Mouse (Mus musculus): ENCODE measurements around the gene Spint3.
"Not testable (repeated sequence)": the region's sequence is repeated elsewhere in the genome, so short reads cannot be mapped to it uniquely, and the experiment has no call there.

The Spint3 gene

DNA sequence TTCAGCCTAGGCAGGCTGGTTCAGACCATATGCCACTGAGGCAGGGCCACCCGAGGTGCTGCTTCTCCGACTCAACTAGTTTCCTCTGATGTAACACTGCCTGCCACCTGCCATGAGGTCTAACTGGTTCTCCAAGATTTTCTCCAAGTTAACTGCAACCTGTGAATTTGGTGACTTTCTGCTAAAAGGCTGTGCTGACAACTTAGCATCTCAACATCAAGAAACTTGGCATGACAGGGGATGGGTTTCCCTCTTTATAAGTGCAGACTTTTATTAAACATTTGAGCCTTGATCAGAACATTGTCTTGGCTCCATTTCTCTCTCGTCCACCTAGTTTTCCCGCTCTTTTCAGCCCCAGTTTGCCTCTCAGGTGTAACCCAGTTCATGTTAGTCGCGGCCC is at the start of gene Spint3:
Spint3 (minus strand) TSS at position 101 of the 400 bp plus-strand sequence.
- ATAC-seq (ENCODE audit: insufficient number of reproducible peaks, low FRiP score, low TSS enrichment): not testable (repeated sequence)

DNA sequence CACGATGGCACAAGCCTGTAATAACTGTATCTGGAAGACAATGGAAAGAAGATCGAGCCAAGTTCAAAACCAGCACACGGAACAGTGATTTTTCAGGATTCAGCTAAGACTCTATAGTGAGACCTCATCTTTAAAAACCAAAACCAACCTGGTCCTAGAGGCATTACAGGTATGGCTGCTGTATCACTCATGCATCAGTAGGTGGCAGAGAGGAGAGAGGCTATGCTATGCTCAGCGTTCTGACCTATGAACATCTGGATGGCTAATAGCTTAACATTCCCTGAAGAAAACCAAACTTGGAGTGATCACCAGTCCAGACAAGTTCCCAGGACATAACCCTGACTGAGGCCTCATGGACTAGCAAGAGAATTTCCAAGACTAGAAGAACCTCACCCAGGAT is 48.5 kb upstream of the Spint3 start:
- ATAC-seq (ENCODE audit: insufficient number of reproducible peaks, low FRiP score, low TSS enrichment): no peak

DNA sequence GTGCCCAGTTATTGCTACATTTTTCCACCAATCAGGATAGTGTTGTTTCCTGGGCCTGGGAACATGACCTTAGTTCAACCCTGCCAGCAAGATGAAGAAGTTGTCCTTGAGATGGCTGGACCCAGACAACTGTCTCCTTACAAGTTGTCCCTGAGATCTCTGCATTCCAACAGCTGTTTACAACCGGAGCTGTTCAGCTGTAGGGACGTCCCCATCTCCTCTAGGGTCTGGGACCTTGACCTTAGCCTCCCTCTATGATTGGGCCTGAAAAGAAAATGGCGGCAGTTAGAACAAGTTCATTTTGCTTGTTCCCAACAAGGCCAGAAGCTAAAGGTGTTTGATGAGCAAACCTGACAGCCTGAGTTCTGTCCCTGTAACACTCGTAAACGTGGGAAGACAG is 45.8 kb upstream of the Spint3 start:
- no peak for ATAC-seq (ENCODE audit: insufficient number of reproducible peaks, low FRiP score, low TSS enrichment)

DNA sequence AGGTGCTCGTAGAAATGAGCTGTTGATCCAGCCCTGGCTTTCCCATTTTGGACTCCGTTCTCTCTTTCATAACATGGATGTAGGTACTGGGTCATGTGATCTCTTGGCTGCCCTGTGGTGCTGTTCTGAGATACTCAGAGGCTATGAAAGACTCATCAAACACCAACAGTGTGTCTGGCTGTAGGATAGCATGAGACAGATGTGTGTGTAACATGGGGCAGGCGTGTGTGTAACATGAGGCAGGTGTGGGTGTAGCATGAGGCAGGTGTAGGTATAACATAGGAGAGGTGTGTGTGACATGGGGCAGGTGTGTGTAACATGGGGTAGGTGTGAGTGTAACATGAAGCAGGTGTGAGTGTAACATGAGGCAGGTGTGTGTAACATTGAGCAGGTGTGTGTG is 42.1 kb upstream of the Spint3 start:
- no peak for ATAC-seq (ENCODE audit: insufficient number of reproducible peaks, low FRiP score, low TSS enrichment)

DNA sequence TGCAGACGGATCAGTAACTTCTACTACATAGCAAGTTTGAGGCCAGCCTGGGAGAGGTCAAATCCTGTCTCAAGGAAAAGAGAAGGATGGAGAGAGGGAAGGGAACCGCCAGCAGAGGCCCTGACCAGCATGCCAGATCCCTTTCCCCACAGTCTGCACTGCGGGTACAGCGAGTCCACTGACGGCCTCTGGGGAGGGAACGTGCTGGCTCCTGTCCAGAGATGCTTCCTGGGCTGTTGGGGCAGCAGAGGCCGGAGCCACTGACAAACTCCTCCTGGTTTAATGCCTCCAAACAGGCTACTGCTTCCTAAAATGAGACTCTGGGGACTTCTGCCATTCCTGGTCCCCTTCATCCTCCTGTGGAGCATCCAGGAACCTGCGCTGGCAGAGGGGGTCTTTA is 40.2 kb upstream of the Spint3 start, which contains the start of the genes Wfdc6b and Wfdc8:
Wfdc6b (plus strand) TSS at position 52 of the 400 bp plus-strand sequence.
Wfdc8 (minus strand) TSS at position 156 of the 400 bp plus-strand sequence.
- not testable (repeated sequence) for ATAC-seq (ENCODE audit: insufficient number of reproducible peaks, low FRiP score, low TSS enrichment)

DNA sequence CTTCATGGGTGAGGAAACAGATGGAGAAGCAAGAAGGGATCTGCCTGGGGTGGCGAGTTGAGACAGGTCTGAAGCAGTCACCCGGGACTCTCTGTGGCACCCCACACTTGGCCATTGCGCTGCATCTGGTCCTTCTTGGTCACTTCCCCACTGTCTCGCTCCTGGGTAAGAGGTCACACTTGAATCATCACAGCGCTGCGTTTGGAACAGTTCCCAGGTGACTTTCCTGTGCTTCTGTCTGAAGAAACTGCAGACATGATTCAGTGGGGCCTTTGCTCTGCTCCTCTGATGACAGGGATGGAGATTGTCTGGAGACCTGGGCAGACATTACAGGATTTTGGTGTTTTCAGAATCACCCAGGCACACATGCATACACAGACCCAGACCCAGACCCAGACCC is 35.5 kb upstream of the Spint3 start:
- no peak for ATAC-seq (ENCODE audit: insufficient number of reproducible peaks, low FRiP score, low TSS enrichment)

DNA sequence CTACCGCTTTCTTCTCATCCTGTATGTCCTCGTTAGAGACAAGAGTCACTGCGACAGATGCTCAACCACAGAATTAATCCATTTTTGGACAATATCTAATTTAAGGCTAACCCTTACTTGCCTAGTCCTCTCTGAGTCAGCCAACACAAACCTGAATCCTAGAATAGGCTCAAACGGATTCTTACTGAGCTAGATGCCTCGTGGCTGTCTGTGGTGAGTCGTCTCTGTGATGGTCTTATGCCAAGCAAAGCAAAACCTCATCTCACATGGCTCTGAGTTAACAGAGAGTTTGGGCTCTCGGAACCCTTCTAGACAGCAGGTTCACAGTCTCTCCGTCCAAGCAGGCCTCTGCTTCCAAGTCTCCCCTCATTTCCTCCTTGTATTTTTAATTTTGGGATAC is 31.2 kb upstream of the Spint3 start:
- ATAC-seq (ENCODE audit: insufficient number of reproducible peaks, low FRiP score, low TSS enrichment): no peak

DNA sequence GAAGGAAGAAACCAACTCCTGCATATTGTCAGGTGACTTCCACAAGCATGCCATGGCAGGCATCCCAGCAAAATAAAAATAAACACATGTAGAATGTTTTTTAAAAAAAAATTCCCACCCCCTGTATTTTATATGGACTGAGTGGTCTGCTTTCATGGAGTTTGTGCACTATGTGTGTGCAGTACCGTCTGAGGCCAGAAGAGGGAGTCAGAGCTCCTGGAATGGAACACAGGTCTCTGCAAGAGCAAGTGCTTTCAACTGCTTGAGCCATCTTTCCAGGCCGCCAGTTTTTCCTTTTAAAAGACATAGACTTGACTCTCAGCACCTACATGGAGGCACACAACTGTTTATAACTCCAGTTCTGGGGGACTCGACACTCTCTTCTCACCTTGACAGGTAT is 30.2 kb upstream of the Spint3 start:
- ATAC-seq (ENCODE audit: insufficient number of reproducible peaks, low FRiP score, low TSS enrichment): no peak

DNA sequence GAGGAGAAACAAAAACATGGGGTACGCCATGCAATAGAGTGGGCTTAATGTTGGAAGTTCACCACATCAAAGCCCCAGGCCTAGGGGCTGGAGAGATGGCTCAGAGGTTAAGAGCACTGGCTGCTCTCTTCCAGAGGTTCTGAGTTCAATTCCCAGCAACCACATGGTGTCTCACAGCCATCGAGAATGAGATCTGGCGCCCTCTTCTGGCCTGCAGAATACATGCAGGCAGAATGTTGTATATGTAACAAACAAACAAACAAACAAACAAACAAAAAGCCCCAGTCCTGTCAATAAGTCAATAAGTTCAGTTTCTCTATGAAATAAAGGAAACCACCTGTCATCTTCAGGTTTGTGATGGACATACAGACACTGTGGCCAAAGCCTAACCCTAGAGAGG is 26.9 kb upstream of the Spint3 start:
- ATAC-seq (ENCODE audit: insufficient number of reproducible peaks, low FRiP score, low TSS enrichment): no peak

DNA sequence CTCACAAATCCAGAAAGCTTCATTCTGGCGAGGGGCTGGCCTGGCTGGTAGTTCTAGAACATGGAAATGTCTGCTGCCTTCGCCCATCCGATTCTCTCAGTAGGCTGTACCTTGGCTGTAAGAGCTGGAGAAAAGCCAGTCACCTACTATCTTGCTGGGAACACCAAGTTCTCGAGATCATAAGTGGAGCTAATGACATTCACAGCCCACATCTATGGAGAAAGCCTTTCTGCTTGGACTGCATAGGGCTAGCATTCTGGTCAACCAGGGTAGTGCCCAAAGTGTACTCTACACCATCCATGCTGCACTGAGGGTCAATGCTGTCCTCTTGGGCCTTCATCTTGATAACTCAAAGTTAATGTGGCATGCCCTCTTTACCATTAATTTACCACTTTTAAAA is 20.2 kb upstream of the Spint3 start, which contains the start of gene Eppin:
Eppin (minus strand) TSS at position 101 of the 400 bp plus-strand sequence.
- ATAC-seq (ENCODE audit: insufficient number of reproducible peaks, low FRiP score, low TSS enrichment): no peak

DNA sequence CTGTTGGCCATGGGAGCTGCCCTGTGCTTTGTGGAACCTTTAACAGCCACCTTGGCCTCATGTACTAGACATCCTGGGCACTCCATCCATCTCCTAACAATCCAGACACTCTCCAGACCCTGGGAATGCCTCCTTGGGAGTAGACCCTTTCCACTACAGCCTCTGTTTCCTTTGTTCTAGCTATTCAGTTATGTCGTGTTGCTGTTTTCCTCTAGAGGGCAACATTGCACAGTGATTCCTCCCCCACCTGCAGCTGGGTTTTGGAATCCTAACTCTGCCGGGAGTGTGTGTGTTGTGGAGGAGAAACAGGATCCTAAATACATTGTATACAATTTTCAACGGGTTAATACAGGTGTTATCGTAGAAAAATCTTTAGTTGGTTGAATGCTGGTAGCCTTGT is 18.8 kb upstream of the Spint3 start:
- no peak for ATAC-seq (ENCODE audit: insufficient number of reproducible peaks, low FRiP score, low TSS enrichment)

DNA sequence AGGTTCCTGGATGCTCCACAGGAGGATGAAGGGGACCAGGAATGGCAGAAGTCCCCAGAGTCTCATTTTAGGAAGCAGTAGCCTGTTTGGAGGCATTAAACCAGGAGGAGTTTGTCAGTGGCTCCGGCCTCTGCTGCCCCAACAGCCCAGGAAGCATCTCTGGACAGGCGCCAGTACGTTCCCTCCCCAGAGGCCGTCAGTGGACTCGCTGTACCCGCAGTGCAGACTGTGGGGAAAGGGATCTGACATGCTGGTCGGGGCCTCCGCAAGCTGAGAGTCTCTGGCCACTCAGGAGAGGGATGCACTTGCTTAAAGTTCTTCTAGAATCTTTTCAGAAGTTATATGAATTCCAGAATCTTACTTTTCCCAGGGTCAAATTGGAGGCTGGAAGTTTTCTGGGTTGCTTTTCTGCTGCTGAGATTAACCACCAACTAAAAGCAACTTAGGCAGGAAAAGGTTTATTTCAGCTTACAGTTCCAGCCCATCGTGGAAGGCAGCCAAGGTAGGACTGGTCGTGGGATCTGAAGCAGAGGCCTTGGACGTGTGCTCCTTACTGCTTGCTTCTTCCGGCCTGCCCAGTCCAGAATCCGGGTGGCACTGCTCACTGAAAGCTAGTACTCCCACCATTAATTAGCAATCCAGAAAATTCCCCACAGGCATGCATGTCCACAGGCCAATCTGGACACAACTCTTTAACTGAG is 11.9 kb upstream of the Spint3 start, which contains the start of gene Wfdc6a:
Wfdc6a (minus strand) TSS at position 423 of the 701 bp plus-strand sequence.
- ATAC-seq (ENCODE audit: insufficient number of reproducible peaks, low FRiP score, low TSS enrichment): not testable (repeated sequence)

DNA sequence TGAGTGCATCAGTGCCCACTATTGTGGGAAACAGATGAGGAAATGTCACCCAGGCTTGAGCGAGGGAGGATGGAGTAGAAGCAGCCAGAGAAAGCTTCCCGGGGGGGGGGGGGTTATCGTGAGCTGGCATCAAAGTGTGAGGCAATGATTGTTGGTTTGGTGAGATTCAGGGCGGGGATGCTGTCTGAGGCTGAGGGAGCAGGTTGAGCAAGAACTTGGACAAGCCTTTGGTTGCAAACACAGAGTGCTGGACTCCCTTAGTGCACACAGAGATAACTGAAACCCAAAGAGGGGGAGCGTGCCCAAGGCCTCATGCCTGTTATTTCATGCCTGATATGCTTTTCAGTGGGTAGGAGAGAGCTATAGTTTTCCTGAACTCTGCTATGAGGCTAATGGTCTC is 5.8 kb downstream of the Spint3 start:
- ATAC-seq (ENCODE audit: insufficient number of reproducible peaks, low FRiP score, low TSS enrichment): no peak

DNA sequence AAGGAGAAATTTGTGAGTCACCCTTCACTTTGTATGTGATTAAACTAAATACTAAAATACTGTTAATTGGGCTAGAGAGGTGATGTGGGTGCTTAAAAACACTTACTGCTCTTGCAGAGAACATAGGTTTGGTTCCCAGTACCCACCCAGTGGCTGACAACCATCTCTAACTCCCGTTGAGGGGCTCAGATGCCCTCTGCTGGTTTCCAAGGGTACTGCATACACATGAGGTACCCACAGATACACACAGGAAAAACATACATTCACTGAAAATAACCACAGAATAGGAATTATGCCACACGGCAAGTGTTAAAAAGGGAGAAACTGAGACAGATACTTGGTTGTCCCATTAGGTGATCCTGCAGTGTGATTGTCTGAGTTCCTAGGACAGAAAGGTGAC is 6.3 kb downstream of the Spint3 start:
- no peak for ATAC-seq (ENCODE audit: insufficient number of reproducible peaks, low FRiP score, low TSS enrichment)

DNA sequence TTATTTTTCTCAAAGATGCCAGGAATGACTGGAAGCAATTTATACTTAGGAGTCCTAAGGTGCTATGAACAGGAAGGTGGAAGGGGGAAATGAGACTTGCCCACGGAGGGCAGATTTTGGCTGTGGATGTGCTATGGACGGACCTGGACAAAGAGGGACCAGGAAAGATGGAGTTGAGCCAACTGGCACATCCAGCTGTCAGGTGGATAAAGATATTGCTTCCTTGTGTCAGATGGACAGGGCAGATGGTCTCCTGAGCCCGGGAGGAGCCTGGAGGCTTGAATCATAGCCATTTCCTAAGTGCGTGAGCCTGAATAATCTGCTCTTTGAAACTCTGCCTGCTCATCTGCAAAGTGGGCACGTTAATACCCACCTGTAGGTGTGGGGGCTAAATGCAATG is 8.9 kb downstream of the Spint3 start:
- no peak for ATAC-seq (ENCODE audit: insufficient number of reproducible peaks, low FRiP score, low TSS enrichment)

DNA sequence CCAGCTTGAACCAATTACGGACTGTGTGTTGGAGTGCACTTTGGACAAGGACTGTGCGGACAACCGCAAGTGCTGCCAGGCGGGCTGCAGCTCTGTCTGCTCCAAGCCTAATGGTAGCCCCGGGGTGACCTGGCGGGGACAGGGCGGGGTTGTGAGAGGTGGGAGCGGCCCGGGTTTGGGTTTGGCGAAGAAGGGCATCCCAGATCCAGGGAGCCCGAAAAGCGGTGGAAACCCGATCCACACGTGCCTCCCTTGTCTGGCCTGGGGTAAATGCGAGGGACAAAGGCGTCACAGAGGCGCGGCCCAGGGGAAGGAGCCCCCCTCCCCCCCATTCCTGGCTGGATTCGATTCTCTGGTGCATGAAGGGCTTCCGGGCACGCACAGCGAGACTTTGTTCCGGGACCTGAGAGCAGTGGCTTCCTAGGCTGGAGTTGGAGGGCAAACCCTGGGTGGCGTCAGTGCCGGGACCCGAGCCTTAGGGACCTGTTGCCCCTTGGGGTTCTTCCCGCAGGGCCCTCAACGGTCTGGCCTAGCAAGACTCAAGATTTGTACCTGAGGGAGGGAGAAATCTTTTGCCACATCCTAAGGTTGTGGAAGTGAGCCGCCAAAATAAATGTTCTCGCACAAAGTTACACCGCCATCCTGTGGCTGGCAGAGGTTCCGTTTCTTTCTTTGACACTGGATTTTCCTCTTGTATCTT is 9.8 kb downstream of the Spint3 start:
- no peak for ATAC-seq (ENCODE audit: insufficient number of reproducible peaks, low FRiP score, low TSS enrichment)

DNA sequence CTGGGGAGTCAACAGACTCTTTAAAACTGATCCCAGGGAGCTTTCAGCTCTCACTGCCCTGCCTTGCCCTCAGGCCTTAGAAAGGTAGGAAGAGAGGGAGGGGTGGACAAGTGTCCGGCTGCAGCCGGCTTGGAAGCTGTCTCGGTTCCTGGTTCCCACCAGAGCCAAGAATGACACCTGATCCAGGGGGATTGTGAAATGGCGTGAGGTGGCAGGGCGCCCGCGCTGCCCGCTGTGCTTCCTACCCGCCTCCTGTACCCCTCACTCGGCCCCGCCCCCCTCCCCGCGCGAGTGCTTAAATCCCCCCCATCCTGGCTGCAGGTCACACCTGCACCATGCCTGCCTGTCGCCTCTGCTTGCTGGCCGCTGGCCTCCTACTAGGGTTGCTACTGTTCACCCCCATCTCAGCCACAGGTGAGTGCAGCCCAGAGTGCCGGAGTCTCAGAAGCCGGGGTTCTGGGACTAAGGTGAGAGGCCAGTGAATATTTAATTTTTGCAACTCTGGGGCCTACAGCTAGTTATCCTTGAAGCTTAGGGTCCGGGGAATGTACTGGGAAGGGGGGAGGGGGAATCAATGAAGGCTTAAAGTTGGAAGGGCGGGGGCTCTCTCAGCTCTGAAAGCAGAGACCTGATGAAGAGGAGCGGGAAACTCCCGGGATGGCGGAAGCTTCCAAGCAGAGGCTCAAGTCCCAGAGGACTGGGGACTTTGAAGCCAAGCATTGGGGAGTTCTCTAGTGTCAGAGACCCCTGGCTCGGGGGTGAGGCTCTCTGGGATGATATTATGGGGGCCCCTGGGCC is 10.7 kb downstream of the Spint3 start, which contains the start of gene Wfdc2:
Wfdc2 (plus strand) TSS at position 23 of the 798 bp plus-strand sequence.
- no peak for ATAC-seq (ENCODE audit: insufficient number of reproducible peaks, low FRiP score, low TSS enrichment)

DNA sequence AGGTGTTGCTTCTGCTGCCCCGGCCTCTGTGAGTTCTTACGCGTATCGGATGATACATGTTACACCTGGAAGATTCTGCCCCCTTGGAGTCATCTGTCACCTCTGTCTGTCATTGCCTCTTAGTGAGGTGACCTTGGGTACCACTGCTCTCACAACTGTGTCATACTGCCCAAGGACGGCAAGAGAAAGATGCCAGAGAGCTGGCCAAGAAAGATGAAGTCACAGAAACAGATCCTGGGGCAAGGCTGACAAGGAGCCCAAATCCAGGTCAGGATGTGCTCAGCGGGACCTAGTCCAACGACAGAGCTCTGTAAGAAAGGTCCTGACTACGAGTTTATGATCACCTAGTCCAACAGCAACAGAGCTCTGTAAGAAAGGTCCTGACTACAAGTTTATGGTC is 13.2 kb downstream of the Spint3 start:
- no peak for ATAC-seq (ENCODE audit: insufficient number of reproducible peaks, low FRiP score, low TSS enrichment)

DNA sequence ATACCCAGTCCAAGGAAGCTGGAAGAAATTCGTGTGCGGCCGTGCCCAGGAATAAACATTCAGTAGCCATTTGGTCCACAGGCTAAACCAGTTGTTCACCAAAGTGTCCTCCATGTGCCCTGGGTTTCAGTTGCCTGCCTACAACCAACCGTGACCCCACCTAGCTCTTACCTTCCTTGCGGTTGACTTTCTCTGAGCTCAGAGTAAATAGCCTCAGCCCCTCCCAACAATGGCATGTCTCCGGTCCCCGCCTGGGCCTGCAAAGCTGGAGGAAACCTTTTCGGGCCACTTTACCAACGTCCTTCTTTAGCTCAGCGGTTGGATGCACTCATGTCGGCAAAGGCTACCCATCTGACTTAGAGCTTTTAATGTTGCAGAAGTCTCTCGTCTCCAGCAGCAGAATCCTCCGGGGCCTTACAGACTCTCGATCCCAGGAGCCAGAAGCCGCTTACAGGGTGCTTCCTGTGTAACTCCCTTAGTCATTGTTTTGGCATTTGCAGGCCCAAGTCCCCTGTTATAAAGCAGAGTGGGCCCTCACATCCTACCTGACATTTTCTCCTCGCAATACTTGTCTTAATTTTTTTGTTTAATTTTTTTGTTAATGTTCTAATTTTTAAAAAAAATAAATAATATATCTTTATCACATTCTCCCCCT is 14.1 kb downstream of the Spint3 start:
- ATAC-seq (ENCODE audit: insufficient number of reproducible peaks, low FRiP score, low TSS enrichment): no peak

DNA sequence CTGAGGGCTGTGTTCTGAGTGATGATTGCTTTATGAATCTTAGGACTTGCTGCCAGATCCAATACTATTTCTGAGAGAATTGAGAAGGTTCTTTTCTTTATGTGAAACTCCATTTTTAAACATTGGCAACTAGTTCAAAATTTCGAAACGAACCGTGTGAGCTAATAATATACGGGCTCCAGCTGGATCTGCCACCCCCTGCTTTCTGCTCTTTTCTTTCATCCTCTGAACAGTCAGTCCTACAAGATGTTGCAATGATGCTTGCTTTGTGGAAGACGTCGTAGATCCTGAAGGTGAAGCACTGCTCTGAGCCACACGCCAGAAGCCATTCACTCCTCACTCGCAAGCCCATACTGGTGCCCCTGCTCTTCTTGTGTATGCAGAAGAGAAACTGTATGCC is 14.8 kb downstream of the Spint3 start:
- ATAC-seq (ENCODE audit: insufficient number of reproducible peaks, low FRiP score, low TSS enrichment): no peak
